Mouse (Mus musculus) macrophage (primary cell): Measurements from ENCODE around the gene Gm10318. TPM values are rescaled to one million over a fixed set of nuclear protein-coding genes. Genes with fewer than 3 reads are reported as not detected.

ENCODE experiments used
- H3K27ac ChIP-seq: fragments of 350-480 bp; formaldehyde crosslinking; 2 replicates; pipeline ENCODE4 v1.9.0; 2021
- H3K36me3 ChIP-seq: fragments of 350-480 bp; formaldehyde crosslinking; 2 replicates; pipeline ENCODE4 v1.9.0; 2021; ENCODE audit errors: inconsistent target
- H3K4me3 ChIP-seq: fragments of 350-480 bp; formaldehyde crosslinking; 2 replicates; pipeline ENCODE4 v1.9.0; 2021; ENCODE audit errors: inconsistent target
- H3K79me2 ChIP-seq: fragments of 350-480 bp; formaldehyde crosslinking; 2 replicates; pipeline ENCODE4 v1.9.0; 2021; ENCODE audit errors: inconsistent target
- WGBS: methylation state at CpG from one replicate; pipeline ENCODE4 v1.1.7; 2026; ENCODE audit warnings: inconsistent platforms; ENCODE audit not compliant: missing documents; 5-methylcytosine and 5-hydroxymethylcytosine counted together
- polyA plus RNA-seq: library from polyadenylated mRNA; stranded (reverse); fragments of 250-400 nt; gene quantifications from 3 replicates; pipeline ENCODE4 v1.2.4, GENCODE M21; 2018; ENCODE audit warnings: inconsistent platforms
- total RNA-seq, 78 experiments: library from RNA; depleted of rRNA; stranded (reverse); fragments of 250-400 nt; gene quantifications; 1 replicate in 9 of 78; 2 replicates in 24 of 78; 3 replicates in 43 of 78; 4 replicates in 2 of 78; pipeline ENCODE4 v1.2.4; 2018; ENCODE audit warnings: inconsistent platforms in 56 of 78

The Gm10318 gene
- not detected for total RNA-seq (2018; cell fraction: chromatin; rRNA removed)
- total RNA-seq (2018; cell fraction: cytosol; rRNA removed), result not detected
- total RNA-seq (2018; cell fraction: nucleus; rRNA removed), result not detected
- not detected in 3 replicates for polyA plus RNA-seq

DNA sequence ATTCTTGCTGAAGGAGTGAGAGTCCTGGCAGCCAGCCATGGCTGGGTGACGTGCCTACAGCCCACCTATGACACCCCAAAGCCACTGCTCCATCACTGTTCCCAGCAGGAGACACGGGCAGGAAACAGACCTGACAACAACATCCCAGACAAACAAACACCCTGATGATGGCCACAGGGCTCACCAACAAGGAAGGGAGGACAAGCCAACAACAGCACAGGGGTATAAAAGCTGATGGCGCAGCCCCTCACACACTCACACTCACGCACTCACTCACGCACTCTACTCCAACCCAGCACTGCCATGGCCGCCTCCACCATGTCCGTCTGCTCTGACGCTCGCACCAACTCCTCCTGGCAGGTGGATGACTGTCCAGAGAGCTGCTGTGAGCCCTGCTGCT lies at the start of gene Gm10318:
Gm10318 (plus strand) TSS at position 301 of the 400 bp plus-strand sequence.
- no peak within 1 kb of the TSS for H3K27ac ChIP-seq
- WGBS, result 73% methylated on average over 9 of the region's 9 CpGs
- H3K4me3 ChIP-seq, result no peak within 1 kb of the TSS
- H3K36me3 ChIP-seq, result no peaks in the 10 kb centered on the region
- no peaks in the 10 kb centered on the region for H3K79me2 ChIP-seq

DNA sequence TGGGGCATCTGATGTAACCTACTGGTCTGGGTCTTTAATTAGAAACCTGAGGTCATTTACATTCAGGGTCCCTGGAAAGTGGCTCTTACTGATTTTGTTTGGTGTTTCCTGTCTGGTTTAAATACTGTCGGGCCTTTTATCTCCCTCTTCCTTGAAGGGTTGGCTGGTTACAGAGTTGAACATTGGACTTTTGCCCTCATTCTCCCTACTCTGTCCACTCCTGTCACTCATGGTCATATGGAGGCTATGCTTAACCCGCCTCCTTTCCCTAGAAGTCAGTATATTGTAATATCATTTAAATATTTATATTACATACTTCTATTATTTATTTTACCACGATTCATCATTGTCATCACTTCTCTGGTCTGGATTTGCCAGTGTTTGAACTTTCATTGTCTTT lies 48.6 kb upstream of the Gm10318 start:
- Histone ChIP-seq H3K36me3 (no peaks in the 10 kb centered on the region), H3K79me2 (no peaks in the 10 kb centered on the region), H3K4me3 (no peak overlapping the region), H3K27ac (no peak overlapping the region)
- WGBS, result 71% methylated on average over 3 of the region's 3 CpGs

DNA sequence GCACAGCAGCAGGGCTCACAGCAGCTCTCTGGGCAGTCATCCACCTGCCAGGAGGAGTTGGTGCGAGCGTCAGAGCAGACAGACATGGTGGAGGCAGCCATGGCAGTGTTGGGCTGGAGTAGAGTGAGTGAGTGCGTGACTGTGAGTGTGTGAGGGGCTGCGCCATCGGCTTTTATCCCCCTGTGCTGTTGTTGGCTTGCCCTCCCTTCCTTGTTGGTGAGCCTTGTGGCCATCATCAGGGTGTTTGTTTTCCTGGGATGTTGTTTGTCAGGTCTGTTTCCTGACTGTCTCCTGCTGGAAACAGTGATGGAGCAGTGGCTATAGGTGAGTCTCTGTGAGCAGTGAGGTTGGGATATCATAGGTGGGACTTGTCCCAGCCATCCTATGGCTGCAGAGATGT lies 40.9 kb upstream of the Gm10318 start, which contains the start of gene Gm9507:
Gm9507 (minus strand) TSS at position 101 of the 400 bp plus-strand sequence.
- no peaks in the 10 kb centered on the region for H3K79me2 ChIP-seq
- H3K36me3 ChIP-seq, result no peaks in the 10 kb centered on the region
- 78% methylated on average over 5 of the region's 5 CpGs for WGBS
- H3K27ac ChIP-seq, result no peak within 1 kb of the TSS
- no peak within 1 kb of the TSS for H3K4me3 ChIP-seq

GRCm38 (mm10) chr10:77814382-77814781 lies 38.3 kb upstream of the Gm10318 start, which contains the start of gene Gm2696:
TSS of gene Gm2696 (plus strand) at chr10:77814682.
- 55% methylated on average over 4 of the region's 4 CpGs for WGBS
- no peaks in the 10 kb centered on the region for H3K79me2 ChIP-seq

DNA sequence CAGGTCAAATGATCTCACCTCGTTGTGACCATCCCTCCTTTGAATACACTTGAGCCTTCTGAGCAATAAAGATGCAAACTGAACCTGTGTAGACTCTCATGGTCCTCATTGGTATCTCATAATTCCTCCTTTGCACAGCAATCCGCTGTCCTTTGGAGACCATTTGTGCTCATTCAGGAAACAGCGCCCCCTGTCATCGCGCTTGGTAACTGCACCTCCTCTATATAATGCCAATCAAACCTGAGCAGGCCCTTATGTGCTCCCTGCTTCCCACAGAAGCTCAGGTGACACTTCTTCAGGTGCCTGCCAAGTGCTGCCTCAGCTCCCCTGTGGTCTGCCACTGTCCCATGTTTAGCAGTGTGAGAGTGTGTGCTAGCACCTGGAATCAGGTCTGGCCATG lies 37.1 kb upstream of the Gm10318 start:
- Histone ChIP-seq H3K79me2 (no peaks in the 10 kb centered on the region), H3K36me3 (no peaks in the 10 kb centered on the region), H3K27ac (no peak overlapping the region), H3K4me3 (no peak overlapping the region)
- 59% methylated on average over 5 of the region's 5 CpGs for WGBS

More at GRCm38 (mm10) chr10:77814382-77814781, 38.3 kb upstream of the Gm10318 start, which contains the start of gene Gm2696:
- Histone ChIP-seq H3K36me3 (no peaks in the 10 kb centered on the region), H3K4me3 (no peak within 1 kb of the TSS), H3K27ac (no peak within 1 kb of the TSS)

DNA sequence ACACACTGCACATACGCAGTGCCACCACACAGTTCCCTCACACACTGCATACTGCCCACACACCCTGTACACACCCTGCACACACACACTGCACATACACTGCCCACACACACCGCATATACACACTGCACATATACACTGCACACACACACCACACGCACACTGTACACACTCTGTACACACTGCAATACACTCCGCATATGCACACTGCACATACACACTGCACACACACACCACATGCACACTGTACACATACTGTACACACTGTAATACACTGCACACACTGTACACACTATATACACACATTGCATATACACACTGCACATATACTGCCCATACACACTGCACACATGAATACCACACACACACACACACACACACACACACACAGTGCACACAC lies 34.1 kb upstream of the Gm10318 start:
- Histone ChIP-seq H3K36me3 (no peaks in the 10 kb centered on the region), H3K4me3 (no peak overlapping the region), H3K79me2 (no peaks in the 10 kb centered on the region), H3K27ac (no peak overlapping the region)
- WGBS, result 90% methylated on average over 4 of the region's 4 CpGs

GRCm38 (mm10) chr10:77819203-77819602 lies 33.5 kb upstream of the Gm10318 start:
- no peak overlapping the region for H3K27ac ChIP-seq
- 75% methylated on average over 4 of the region's 4 CpGs for WGBS
- no peak overlapping the region for H3K4me3 ChIP-seq
- H3K79me2 ChIP-seq, result no peaks in the 10 kb centered on the region
- H3K36me3 ChIP-seq, result no peaks in the 10 kb centered on the region

- H3K36me3 ChIP-seq, result no peaks in the 10 kb centered on the region
- WGBS, result 65% methylated on average over 6 of the region's 6 CpGs
- H3K27ac ChIP-seq, result no peak within 1 kb of the TSS
- H3K79me2 ChIP-seq, result no peaks in the 10 kb centered on the region
- no peak within 1 kb of the TSS for H3K4me3 ChIP-seq
Measured at GRCm38 (mm10) chr10:77826951-77827350, 25.7 kb upstream of the Gm10318 start, which contains the start of gene Krtap10-4. TSS of gene Krtap10-4 (minus strand) at chr10:77827095.

GRCm38 (mm10) chr10:77835647-77836046 lies 17.0 kb upstream of the Gm10318 start, which contains the start of gene Krtap10-10:
TSS of gene Krtap10-10 (plus strand) at chr10:77835947.
- H3K27ac ChIP-seq, result no peak within 1 kb of the TSS
- no peaks in the 10 kb centered on the region for H3K79me2 ChIP-seq
- H3K4me3 ChIP-seq, result no peak within 1 kb of the TSS
- H3K36me3 ChIP-seq, result no peaks in the 10 kb centered on the region
- WGBS, result 85% methylated on average over 7 of the region's 9 CpGs

DNA sequence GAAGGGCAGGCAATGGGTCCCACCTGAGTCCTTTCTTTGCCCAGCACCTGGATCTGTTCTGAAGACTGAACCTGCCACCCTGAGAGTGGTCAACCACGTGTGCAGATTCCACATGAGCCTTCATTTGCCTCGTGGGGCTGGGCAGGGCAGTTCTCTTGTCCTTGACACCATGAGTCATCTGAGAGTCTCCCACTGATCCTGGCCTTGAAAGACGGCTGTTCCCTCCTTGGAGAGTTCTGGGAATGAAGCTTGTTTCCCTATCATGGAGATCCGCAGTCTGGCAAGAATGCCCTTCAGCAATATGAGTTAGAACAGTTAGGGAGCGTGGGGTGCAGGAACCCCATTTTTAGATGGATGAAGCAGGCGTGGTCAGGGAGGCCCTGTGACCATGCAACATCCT lies 13.7 kb upstream of the Gm10318 start:
- Histone ChIP-seq H3K79me2 (no peaks in the 10 kb centered on the region), H3K27ac (no peak overlapping the region), H3K4me3 (no peak overlapping the region), H3K36me3 (no peaks in the 10 kb centered on the region)
- 75% methylated on average over 6 of the region's 6 CpGs for WGBS

DNA sequence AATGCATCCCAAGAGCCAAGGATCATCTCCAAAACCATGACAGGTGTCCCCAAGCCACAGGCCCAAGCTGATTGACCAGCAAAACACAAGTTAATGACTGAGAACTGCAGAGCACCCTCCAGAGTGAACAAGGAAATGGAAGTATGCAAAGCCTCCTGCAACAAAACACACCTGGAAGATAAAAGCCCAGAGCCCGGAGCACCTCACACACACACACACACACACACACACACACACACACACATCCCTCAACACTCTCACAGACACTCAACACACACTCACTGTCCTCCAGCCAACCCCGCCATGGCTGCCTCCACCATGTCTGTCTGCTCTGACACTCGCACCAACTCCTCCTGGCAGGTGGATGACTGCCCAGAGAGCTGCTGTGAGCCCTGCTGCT lies 6.2 kb upstream of the Gm10318 start, which contains the start of gene Gm36176:
Gm36176 (plus strand) TSS at position 301 of the 400 bp plus-strand sequence.
- H3K79me2 ChIP-seq, result no peaks in the 10 kb centered on the region

DNA sequence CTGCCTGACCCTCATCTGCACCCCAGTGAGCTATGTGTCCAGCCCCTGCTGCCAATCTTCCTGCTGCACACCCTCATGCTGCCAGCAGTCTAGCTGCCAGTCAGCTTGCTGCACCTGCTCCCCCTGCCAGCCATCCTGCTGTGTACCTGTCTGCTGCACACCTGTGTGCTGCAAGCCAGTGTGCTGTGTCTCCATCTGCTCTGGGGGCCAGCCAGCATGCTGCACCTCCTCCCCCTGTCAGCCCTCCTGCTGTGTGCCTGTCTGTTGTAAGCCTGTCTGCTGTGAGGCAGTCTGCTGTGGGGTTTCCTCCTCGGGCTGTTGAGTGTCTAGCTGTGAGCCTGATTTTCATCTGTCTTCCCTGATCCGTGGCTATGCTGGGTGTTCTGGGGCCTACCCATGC lies 5.7 kb upstream of the Gm10318 start:
- no peak overlapping the region for H3K4me3 ChIP-seq
- no peak overlapping the region for H3K27ac ChIP-seq
- no peaks in the 10 kb centered on the region for H3K36me3 ChIP-seq
- no peaks in the 10 kb centered on the region for H3K79me2 ChIP-seq
- 57% methylated on average over 2 of the region's 2 CpGs for WGBS

More for the DNA sequence above, 6.2 kb upstream of the Gm10318 start, which contains the start of gene Gm36176:
- Histone ChIP-seq H3K36me3 (no peaks in the 10 kb centered on the region), H3K27ac (no peak within 1 kb of the TSS), H3K4me3 (no peak within 1 kb of the TSS)
- 97% methylated on average over 3 of the region's 3 CpGs for WGBS

GRCm38 (mm10) chr10:77847538-77847937 lies 5.1 kb upstream of the Gm10318 start:
- 83% methylated on average over 2 of the region's 2 CpGs for WGBS
- Histone ChIP-seq H3K36me3 (no peaks in the 10 kb centered on the region), H3K27ac (no peak overlapping the region), H3K79me2 (no peaks in the 10 kb centered on the region), H3K4me3 (no peak overlapping the region)

- Histone ChIP-seq H3K4me3 (no peak within 1 kb of the TSS), H3K27ac (no peak within 1 kb of the TSS), H3K79me2 (no peaks in the 10 kb centered on the region), H3K36me3 (no peaks in the 10 kb centered on the region)
- 58% methylated on average over 5 of the region's 7 CpGs for WGBS
Measured at GRCm38 (mm10) chr10:77861675-77862074, 9.0 kb downstream of the Gm10318 start, which contains the start of gene Gm3285. TSS of gene Gm3285 (plus strand) at chr10:77861975.

- no peak overlapping the region for H3K27ac ChIP-seq
- 27% methylated on average over 8 of the region's 14 CpGs for WGBS
- no peak overlapping the region for H3K4me3 ChIP-seq
- H3K36me3 ChIP-seq, result no peaks in the 10 kb centered on the region
- no peaks in the 10 kb centered on the region for H3K79me2 ChIP-seq
Measured at GRCm38 (mm10) chr10:77864067-77864761, 11.6 kb downstream of the Gm10318 start.
